Mouse (Mus musculus) heart, postnatal 0 days (tissue): ENCODE measurements at regions not wholly inside any gene's neighbourhood (a gene's known extent, or its start where the extent isn't known, plus 50 kb on each side); places are given as distances from the start of the nearest gene placed in this dataset.

ENCODE experiments used
- CTCF ChIP-seq: IDR thresholded peaks from 2 replicates; pipeline ENCODE4 v1.5.1; 2016; ENCODE audit warnings: antibody characterized with exemption, control low read depth, low read depth
- EP300 ChIP-seq: IDR thresholded peaks from 2 replicates; pipeline ENCODE4 v1.6.1; 2016; ENCODE audit warnings: antibody characterized with exemption, low read depth

DNA sequence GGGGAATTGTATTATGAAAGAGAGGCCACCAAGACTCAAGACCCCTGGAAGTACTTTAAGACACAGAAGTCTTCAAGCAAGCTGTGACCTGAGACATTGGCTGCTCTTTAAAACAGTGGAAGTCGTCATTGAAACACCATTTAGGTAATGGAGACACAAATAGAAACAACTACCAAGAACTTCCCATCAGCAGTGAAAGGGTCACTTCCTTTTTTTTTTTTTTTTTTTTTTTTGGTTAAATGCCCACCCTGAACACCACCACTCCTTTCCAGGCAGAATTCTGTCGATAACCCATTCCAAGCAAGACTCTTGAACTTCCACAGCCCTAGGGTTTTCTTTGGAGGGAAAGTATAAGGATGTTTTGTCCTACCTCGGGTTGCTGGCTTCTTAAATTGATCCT is 116.4 kb downstream of the Hlx start:
- no peak for TF ChIP-seq EP300
- TF ChIP-seq CTCF, result no peak
